Comparison of ENCODE assay signal across 13 mouse cellular contexts in genomic region chr9:56495088-56495487, GRCm38 (mm10).
DNase-seq lines count a peak whose midpoint lies in the region; ATAC-seq and TF ChIP-seq lines count a peak whose summit lies in the region.
"Had no signal": no experiment of that assay in that cellular context is flagged by ENCODE, and none has a peak within 500 bp of the region (broad histone marks: within the 10 kb centered on the region; RNA-seq: fewer than 3 reads in every experiment).

No protein-coding gene starts in this region.

- no peak overlapping the region for H3K4me3 ChIP-seq in forebrain, embryonic 16.5 days (replicated peaks; ENCODE audit: low read length)
- no peak overlapping the region for H3K4me3 ChIP-seq in forebrain, embryonic 10.5 days
- no peak overlapping the region for H3K4me3 ChIP-seq in layer of hippocampus, adult 2 months
- H3K4me3 ChIP-seq in hindbrain, embryonic 14.5 days (replicated peaks; ENCODE audit: low read length) = no peak overlapping the region
- H3K4me3 ChIP-seq: left cerebral cortex, adult 2 months had no signal

- H3K9me3 ChIP-seq in forebrain, embryonic 16.5 days (ENCODE audit: control insufficient read depth, low read length) = no peaks in the 10 kb centered on the region
- no peaks in the 10 kb centered on the region for H3K9me3 ChIP-seq in forebrain, embryonic 10.5 days
- H3K9me3 ChIP-seq in hindbrain, embryonic 14.5 days (ENCODE audit: control insufficient read depth, low read length) = no peaks in the 10 kb centered on the region

- WGBS in forebrain, embryonic 16.5 days = 39% methylated on average over 7 of the region's 7 CpGs
- WGBS in forebrain, embryonic 10.5 days = 51% methylated on average over 7 of the region's 7 CpGs
- WGBS in hindbrain, embryonic 14.5 days = 29% methylated on average over 7 of the region's 7 CpGs

- peak overlapping the region; percentile 3; the same call in 1 of the 2 replicates for H3K27ac ChIP-seq in forebrain, embryonic 16.5 days (ENCODE audit: low read length)
- no peak overlapping the region for H3K27ac ChIP-seq in forebrain, embryonic 10.5 days
- peak overlapping the region; percentile 84 for H3K27ac ChIP-seq in layer of hippocampus, adult 2 months
- peak overlapping the region; percentile 51; the same call in 1 of the 2 replicates for H3K27ac ChIP-seq in hindbrain, embryonic 14.5 days
- H3K27ac ChIP-seq: left cerebral cortex, adult 2 months had no signal

- ATAC-seq in forebrain, embryonic 16.5 days = no peak
- ATAC-seq in hindbrain, embryonic 14.5 days (ENCODE audit: low FRiP score) = no peak

- H3K4me2 ChIP-seq in forebrain, embryonic 16.5 days (ENCODE audit: low read length) = no peak overlapping the region
- no peak overlapping the region for H3K4me2 ChIP-seq in hindbrain, embryonic 14.5 days (replicated peaks)

- no peak for DNase-seq in forebrain, embryonic 10.5 days (ENCODE audit: extremely low spot score, low spot score)
- no peak for DNase-seq in layer of hippocampus, adult 2 months (ENCODE audit: low spot score in 2 of 2)
- DNase-seq in layer of hippocampus, adult 11-12 months (ENCODE audit: low spot score) = no peak
- peak; percentile 61 to 64 for DNase-seq in cerebellum, adult 18-20 months
- no peak for DNase-seq in hindbrain, embryonic 14.5 days (ENCODE audit: low spot score)
- no peak for DNase-seq in embryo, embryonic 11 days
- DNase-seq in thymus, postnatal 25 days = no peak
- DNase-seq: gastrocnemius, postnatal 10 days; kidney, postnatal 10 days; lung, postnatal 14 days; right cerebral cortex, postnatal 4 days had no signal

- no peaks in the 10 kb centered on the region for H3K27me3 ChIP-seq in forebrain, embryonic 16.5 days (replicated peaks; ENCODE audit: control insufficient read depth, insufficient read depth, low read length)
- H3K27me3 ChIP-seq in forebrain, embryonic 10.5 days (ENCODE audit: poor library complexity, severe bottlenecking) = no peaks in the 10 kb centered on the region
- no peaks in the 10 kb centered on the region for H3K27me3 ChIP-seq in hindbrain, embryonic 14.5 days (ENCODE audit: control insufficient read depth, insufficient read depth, low read length)

- no peak overlapping the region for H3K9ac ChIP-seq in forebrain, embryonic 16.5 days (replicated peaks; ENCODE audit: low read depth, low read length)
- no peak overlapping the region for H3K9ac ChIP-seq in hindbrain, embryonic 14.5 days

- no peak for TF ChIP-seq CTCF in layer of hippocampus, adult 2 months (conservative IDR thresholded peaks at IDR 0.05)

- peaks cover 24% of the 10 kb centered on the region for H3K4me1 ChIP-seq in forebrain, embryonic 16.5 days (replicated peaks; ENCODE audit: control insufficient read depth, insufficient read depth, low read length)
- peaks cover 28% of the 10 kb centered on the region for H3K4me1 ChIP-seq in forebrain, embryonic 10.5 days
- peaks cover 25% of the 10 kb centered on the region for H3K4me1 ChIP-seq in hindbrain, embryonic 14.5 days (replicated peaks; ENCODE audit: control insufficient read depth, insufficient read depth, low read length)

- peaks cover 16% of the 10 kb centered on the region for H3K36me3 ChIP-seq in forebrain, embryonic 16.5 days (ENCODE audit: control insufficient read depth, insufficient read depth)
- peaks cover 59% of the 10 kb centered on the region for H3K36me3 ChIP-seq in forebrain, embryonic 10.5 days (replicated peaks)
- H3K36me3 ChIP-seq in hindbrain, embryonic 14.5 days (replicated peaks; ENCODE audit: control insufficient read depth, insufficient read depth) = peaks cover 39% of the 10 kb centered on the region

Comparison
In these comparisons a context has a peak if more than half of its experiments do, and no peak if none do; other contexts are left out.
1. DNase-seq: peak in cerebellum, adult 18-20 months (2 of 2); none in forebrain, embryonic 10.5 days (single experiment), layer of hippocampus, adult 2 months (0 of 2), layer of hippocampus, adult 11-12 months (single experiment), hindbrain, embryonic 14.5 days (single experiment), embryo, embryonic 11 days (single experiment) and thymus, postnatal 25 days (single experiment).